Mouse (Mus musculus): ENCODE results near the gene Ccdc184. TPM values are rescaled to one million over a fixed set of nuclear protein-coding genes. Genes with fewer than 3 reads are reported as not detected.

Ccdc184 gene
- polyA plus RNA-seq, 1 experiment: 4.2 TPM

Other genes with a start within 250 kb of the Ccdc184 start
- gene Tmem106c, start 203.0 kb upstream of the Ccdc184 start, polyA plus RNA-seq (2012; rRNA removed): 65.7 and 80.9 TPM in 2 replicates
- gene Col2a1, start 162.5 kb upstream of the Ccdc184 start, polyA plus RNA-seq (2012; rRNA removed): 0.08 and 0.10 TPM in 2 replicates
- 69.9 TPM in 2 replicates for gene Pfkm, start 74.6 kb upstream of the Ccdc184 start, polyA plus RNA-seq (2012; rRNA removed)
- gene Senp1, start 73.4 kb upstream of the Ccdc184 start, polyA plus RNA-seq (2012; rRNA removed): 18.4 and 20.0 TPM in 2 replicates
- 56.1 and 59.9 TPM in 2 replicates for gene Asb8, start 1.5 kb upstream of the Ccdc184 start, polyA plus RNA-seq (2012; rRNA removed)
- not detected in 2 replicates for gene Olfr288, start 28.4 kb downstream of the Ccdc184 start, polyA plus RNA-seq (2012; rRNA removed)
- not detected in 2 replicates for gene Gm44579, start 53.8 kb downstream of the Ccdc184 start, polyA plus RNA-seq (2012; rRNA removed)
- 0.04 TPM in 1 of 2 replicates, not detected in the other for gene Olfr287, start 53.9 kb downstream of the Ccdc184 start, polyA plus RNA-seq (2012; rRNA removed)
- gene Olfr286, start 67.3 kb downstream of the Ccdc184 start, polyA plus RNA-seq (2012; rRNA removed): not detected in 2 replicates
- not detected in 2 replicates for gene H1fnt, start 90.1 kb downstream of the Ccdc184 start, polyA plus RNA-seq (2012; rRNA removed)
- 22.6 and 23.1 TPM in 2 replicates for gene Zfp641, start 129.0 kb downstream of the Ccdc184 start, polyA plus RNA-seq (2012; rRNA removed)
- gene Olfr285, start 150.2 kb downstream of the Ccdc184 start, polyA plus RNA-seq (2012; rRNA removed): not detected in 2 replicates
- gene Olfr284, start 173.8 kb downstream of the Ccdc184 start, polyA plus RNA-seq (2012; rRNA removed): not detected in 2 replicates
- not detected in 2 replicates for gene Olfr283, start 213.8 kb downstream of the Ccdc184 start, polyA plus RNA-seq (2012; rRNA removed)